Mouse (Mus musculus) lung, adult 2 months (tissue): Measurements from ENCODE around the gene Lpar3. TPM values are rescaled to one million over a fixed set of nuclear protein-coding genes. Genes with fewer than 3 reads are reported as not detected.

Experiments used
- DNase-seq: peaks from one replicate; pipeline ENCODE4 v3.0.0; 2022
- H3K4me1 ChIP-seq: fragments of 200-500 bp; 2 replicates; pipeline ENCODE4 v1.6.1; 2011; ENCODE audit warnings: low read length; ENCODE audit not compliant: control insufficient read depth, insufficient read depth
- H3K4me3 ChIP-seq: fragments of 200-500 bp; replicated peaks from 2 replicates; pipeline ENCODE3; 2011; ENCODE audit warnings: low read depth, mild to moderate bottlenecking, control low read depth, low read length; ENCODE audit errors: extremely low read depth
- CTCF ChIP-seq: fragments of 200-500 bp; IDR thresholded peaks from 2 replicates; pipeline ENCODE4 v1.5.1; 2011; ENCODE audit warnings: mild to moderate bottlenecking, low read length, control low read depth; ENCODE audit not compliant: insufficient read depth
- POLR2A ChIP-seq: fragments of 200-500 bp; IDR thresholded peaks from 2 replicates; pipeline ENCODE4 v1.6.1; 2011; ENCODE audit warnings: low read depth, mild to moderate bottlenecking, control low read depth, low read length, borderline replicate concordance; ENCODE audit errors: extremely low read depth
- WGBS: fragments of 180-500 bp; shearing (Covaris S2); methylation state at CpG from one replicate; pipeline ENCODE4 v1.1.7; 2018; 5-methylcytosine and 5-hydroxymethylcytosine counted together
- polyA plus RNA-seq: library from polyadenylated mRNA; depleted of rRNA; stranded (reverse); fragments of >200 nt; gene quantifications from 2 replicates; pipeline ENCODE4 v1.2.3, GENCODE M21; 2012

Gene Lpar3
- polyA plus RNA-seq, 1 experiment, result 17.8 TPM

- WGBS, result 74% methylated on average over 1 of the region's 1 CpGs
- no peak for DNase-seq
- TF ChIP-seq CTCF, result no peak
- TF ChIP-seq POLR2A, result no peak
Measured at GRCm38 (mm10) chr3:146192507-146192906, 28.3 kb upstream of the Lpar3 start.

GRCm38 (mm10) chr3:146195153-146195552 lies 25.6 kb upstream of the Lpar3 start:
- WGBS, result 88% methylated on average over 5 of the region's 5 CpGs
- H3K4me3 ChIP-seq, result no peak overlapping the region
- no peaks in the 10 kb centered on the region for H3K4me1 ChIP-seq
- DNase-seq, result no peak
- no peak for TF ChIP-seq CTCF
- no peak for TF ChIP-seq POLR2A

More at GRCm38 (mm10) chr3:146192507-146192906, 28.3 kb upstream of the Lpar3 start:
- no peaks in the 10 kb centered on the region for H3K4me1 ChIP-seq
- no peak overlapping the region for H3K4me3 ChIP-seq

- WGBS, result 36% methylated on average over 6 of the region's 6 CpGs
Measured at GRCm38 (mm10) chr3:146196301-146196700, 24.5 kb upstream of the Lpar3 start.

GRCm38 (mm10) chr3:146196780-146197743 lies 23.7 kb upstream of the Lpar3 start:
- 74% methylated on average over 17 of the region's 17 CpGs for WGBS
- no peak for TF ChIP-seq POLR2A
- TF ChIP-seq CTCF, result no peak
- H3K4me3 ChIP-seq, result no peak overlapping the region
- H3K4me1 ChIP-seq, result no peaks in the 10 kb centered on the region
- DNase-seq, result no peak

More at GRCm38 (mm10) chr3:146196301-146196700, 24.5 kb upstream of the Lpar3 start:
- no peak for DNase-seq
- TF ChIP-seq CTCF (no peak), POLR2A (no peak)
- no peaks in the 10 kb centered on the region for H3K4me1 ChIP-seq
- H3K4me3 ChIP-seq, result no peak overlapping the region

- Histone ChIP-seq H3K4me1 (no peaks in the 10 kb centered on the region), H3K4me3 (no peak overlapping the region)
- TF ChIP-seq POLR2A (no peak), CTCF (no peak)
- 78% methylated on average over 12 of the region's 12 CpGs for WGBS
- no peak for DNase-seq
Measured at GRCm38 (mm10) chr3:146197785-146198184, 23.0 kb upstream of the Lpar3 start.

GRCm38 (mm10) chr3:146198803-146199481 lies 21.8 kb upstream of the Lpar3 start:
- 75% methylated on average over 11 of the region's 11 CpGs for WGBS
- TF ChIP-seq POLR2A, result no peak
- no peak for TF ChIP-seq CTCF
- no peak for DNase-seq

GRCm38 (mm10) chr3:146199486-146199885 lies 21.3 kb upstream of the Lpar3 start:
- DNase-seq, result no peak
- Histone ChIP-seq H3K4me1 (no peaks in the 10 kb centered on the region), H3K4me3 (no peak overlapping the region)
- no peak for TF ChIP-seq POLR2A
- WGBS, result 76% methylated on average over 3 of the region's 3 CpGs

More at GRCm38 (mm10) chr3:146198803-146199481, 21.8 kb upstream of the Lpar3 start:
- Histone ChIP-seq H3K4me1 (no peaks in the 10 kb centered on the region), H3K4me3 (no peak overlapping the region)

GRCm38 (mm10) chr3:146204375-146204774 lies 16.4 kb upstream of the Lpar3 start:
- no peak for TF ChIP-seq POLR2A
- no peak for TF ChIP-seq CTCF
- WGBS, result 25% methylated on average over 2 of the region's 2 CpGs
- H3K4me1 ChIP-seq, result no peaks in the 10 kb centered on the region

GRCm38 (mm10) chr3:146205305-146205704 lies 15.5 kb upstream of the Lpar3 start:
- WGBS, result 35% methylated on average over 11 of the region's 11 CpGs

More at GRCm38 (mm10) chr3:146204375-146204774, 16.4 kb upstream of the Lpar3 start:
- H3K4me3 ChIP-seq, result no peak overlapping the region
- no peak for DNase-seq

More at GRCm38 (mm10) chr3:146205305-146205704, 15.5 kb upstream of the Lpar3 start:
- H3K4me1 ChIP-seq, result no peaks in the 10 kb centered on the region
- DNase-seq, result no peak
- H3K4me3 ChIP-seq, result no peak overlapping the region
- no peak for TF ChIP-seq POLR2A
- no peak for TF ChIP-seq CTCF
